Mouse (Mus musculus): ENCODE measurements around the gene Trpv4. TPM values are rescaled to one million over a fixed set of nuclear protein-coding genes. Genes with fewer than 3 reads are reported as not detected.

The Trpv4 gene
- 4.2 and 5.3 TPM in 2 replicates for polyA plus RNA-seq (2012; rRNA removed)

DNA sequence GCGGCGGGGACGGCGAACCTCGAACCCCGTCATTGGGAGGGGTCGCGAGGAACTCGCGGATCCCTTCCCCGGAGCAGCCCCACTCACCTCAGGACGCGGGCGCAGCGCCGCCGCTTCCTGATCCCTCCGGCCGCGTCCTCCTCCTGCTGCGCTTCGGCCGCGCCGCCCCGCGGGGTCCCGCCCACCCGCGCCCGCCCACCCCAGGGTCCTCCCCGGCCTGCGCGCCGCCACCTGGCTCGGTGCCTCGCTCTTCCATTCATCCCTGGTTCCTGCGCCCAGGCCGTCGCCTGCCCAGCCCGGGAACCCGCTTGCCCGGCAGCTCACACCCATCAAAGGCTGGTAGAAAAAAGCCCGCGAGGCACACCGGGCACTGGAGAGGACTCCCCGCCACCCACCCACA, at the start of gene Trpv4:
Gene Trpv4, minus strand, starts transcription at position 167 of the 400 bp plus-strand sequence.
- H3K27ac ChIP-seq (ENCODE audit: insufficient read depth, low read length): no peak within 1 kb of the TSS
- peaks cover 9% of the 10 kb centered on the region for H3K27me3 ChIP-seq (ENCODE audit: control insufficient read depth, insufficient read depth, low read length)
- WGBS: 2% methylated on average over 42 of the region's 47 CpGs
- DNase-seq (ENCODE audit: low read depth in 1 of 2, low spot score in 2 of 2): no peak
- TF ChIP-seq POLR2A (IDR thresholded peaks at IDR 0.05; ENCODE audit: low read depth, low read length) (no peak), CTCF (IDR thresholded peaks at IDR 0.05; ENCODE audit: extremely low read depth, insufficient read depth, insufficient read length, insufficient replicate concordance) (no peak)
- peaks cover 7% of the 10 kb centered on the region; the same call in 1 of the 2 replicates for H3K4me1 ChIP-seq (ENCODE audit: control insufficient read depth, insufficient read depth, insufficient read length)
- no peaks in the 10 kb centered on the region for H3K36me3 ChIP-seq (ENCODE audit: control insufficient read depth, insufficient read depth, low read length)
- H3K4me3 ChIP-seq (ENCODE audit: extremely low read depth, insufficient read depth, insufficient read length): peak within 1 kb of the TSS; percentile 39; the same call in 1 of the 2 replicates

DNA sequence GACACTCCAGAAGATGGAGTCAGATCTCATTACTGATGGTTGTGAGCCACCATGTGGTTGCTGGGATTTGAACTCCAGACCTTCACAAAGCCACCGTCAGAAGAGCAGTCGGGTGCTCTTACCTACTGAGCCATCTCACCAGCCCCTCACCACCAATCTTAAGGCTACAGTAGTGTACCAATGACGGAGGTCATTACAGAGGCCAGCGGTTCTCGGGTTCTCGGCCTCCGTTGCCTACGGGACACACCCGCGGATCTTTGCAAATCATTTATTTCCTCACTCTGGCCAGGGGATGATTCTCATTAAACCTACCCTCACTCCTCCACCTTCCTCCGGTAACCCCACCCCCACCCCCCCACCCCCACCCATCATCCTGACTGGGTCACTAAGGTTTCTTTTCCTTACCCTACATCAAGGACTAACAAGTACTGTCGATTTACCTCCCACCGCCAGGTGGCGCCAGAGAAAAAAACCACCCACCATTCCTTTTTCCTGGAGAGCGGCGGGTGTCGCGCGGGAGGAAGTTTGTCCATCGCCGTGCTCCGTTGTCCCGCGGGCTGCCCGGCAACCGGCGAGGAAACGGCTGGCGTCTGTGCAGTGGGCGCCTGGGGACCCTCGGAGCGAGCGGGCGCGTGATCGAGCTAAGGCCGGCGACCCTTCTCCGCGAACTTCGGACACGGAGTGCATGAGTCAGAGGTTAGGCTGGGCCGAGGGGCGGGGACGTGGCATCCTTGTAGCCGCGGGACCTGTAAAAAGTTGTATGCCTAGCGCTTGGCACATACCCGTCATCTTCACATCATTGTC, 49.2 kb upstream of the Trpv4 start, which contains the start of gene Tchp:
Gene Tchp, plus strand, starts transcription at position 496 of the 804 bp plus-strand sequence.
- no peak for TF ChIP-seq POLR2A (IDR thresholded peaks at IDR 0.05; ENCODE audit: low read depth, low read length)
- peak; percentile 84; the same call in 1 of the 2 replicates for TF ChIP-seq CTCF (IDR thresholded peaks at IDR 0.05; ENCODE audit: extremely low read depth, insufficient read depth, insufficient read length, insufficient replicate concordance)
- peak; percentile 82 to 90 for DNase-seq (ENCODE audit: low read depth in 1 of 2, low spot score in 2 of 2)
- 8% methylated on average over 49 of the region's 49 CpGs for WGBS

DNA sequence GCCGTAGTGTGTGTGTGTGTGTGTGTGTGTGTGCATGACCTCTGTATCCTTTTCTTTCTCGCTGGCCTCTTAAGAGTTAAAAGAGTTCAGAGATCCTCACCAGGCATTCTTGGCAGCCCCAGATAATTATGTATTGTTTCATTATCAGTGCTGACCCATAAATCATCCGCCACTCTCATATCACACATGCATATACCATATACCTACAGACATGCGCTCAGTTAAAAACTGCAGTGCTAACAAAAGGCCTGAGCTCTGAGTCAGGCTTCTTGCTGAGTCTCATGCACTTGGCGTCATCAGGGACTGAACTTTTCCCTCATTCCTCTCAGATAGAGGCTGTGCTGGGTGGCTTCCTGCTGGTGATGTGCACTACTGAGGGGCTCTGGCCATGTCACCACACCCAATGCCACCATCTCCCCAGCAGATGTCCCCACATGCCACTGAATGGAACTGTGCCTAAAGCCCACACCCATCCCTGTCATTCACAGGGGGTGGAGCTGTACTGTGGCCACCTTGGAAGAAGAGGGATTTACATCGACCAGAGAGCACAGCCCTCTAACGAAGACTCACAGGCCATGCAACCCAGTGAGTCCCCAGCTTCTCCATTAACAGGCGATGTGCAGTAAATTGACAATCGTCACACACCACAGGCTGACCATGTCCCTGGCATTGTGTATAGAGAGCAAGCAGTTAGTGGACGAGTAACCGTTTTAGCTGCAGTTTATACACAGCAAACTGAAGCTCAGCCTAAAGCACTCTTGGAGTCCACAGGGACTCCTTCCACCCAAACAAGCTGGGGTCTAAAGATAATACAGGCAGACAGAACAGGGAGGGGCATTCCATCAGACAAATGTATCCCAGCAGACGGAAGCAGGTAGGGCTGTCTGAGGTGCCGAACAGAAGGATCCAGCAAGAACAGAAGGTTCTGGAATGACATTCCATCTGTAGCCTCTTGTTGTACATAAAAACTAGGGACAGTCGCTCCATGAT, 44.5 kb upstream of the Trpv4 start:
- DNase-seq (ENCODE audit: low read depth in 1 of 2, low spot score in 2 of 2): no peak
- 71% methylated on average over 14 of the region's 14 CpGs for WGBS

More for the DNA sequence above, 49.2 kb upstream of the Trpv4 start, which contains the start of gene Tchp:
- H3K4me3 ChIP-seq (ENCODE audit: extremely low read depth, insufficient read depth, insufficient read length): peak within 1 kb of the TSS; percentile 95
- H3K36me3 ChIP-seq (ENCODE audit: control insufficient read depth, insufficient read depth, low read length): peaks cover 2% of the 10 kb centered on the region; the same call in 1 of the 2 replicates
- H3K27me3 ChIP-seq (ENCODE audit: control insufficient read depth, insufficient read depth, low read length): no peaks in the 10 kb centered on the region
- H3K27ac ChIP-seq (ENCODE audit: insufficient read depth, low read length): peak within 1 kb of the TSS; percentile 16; the same call in 1 of the 2 replicates
- H3K4me1 ChIP-seq (ENCODE audit: control insufficient read depth, insufficient read depth, insufficient read length): 0 out of 2 replicates have a peak, but pooled peaks cover 3% of the 10 kb centered on the region

DNA sequence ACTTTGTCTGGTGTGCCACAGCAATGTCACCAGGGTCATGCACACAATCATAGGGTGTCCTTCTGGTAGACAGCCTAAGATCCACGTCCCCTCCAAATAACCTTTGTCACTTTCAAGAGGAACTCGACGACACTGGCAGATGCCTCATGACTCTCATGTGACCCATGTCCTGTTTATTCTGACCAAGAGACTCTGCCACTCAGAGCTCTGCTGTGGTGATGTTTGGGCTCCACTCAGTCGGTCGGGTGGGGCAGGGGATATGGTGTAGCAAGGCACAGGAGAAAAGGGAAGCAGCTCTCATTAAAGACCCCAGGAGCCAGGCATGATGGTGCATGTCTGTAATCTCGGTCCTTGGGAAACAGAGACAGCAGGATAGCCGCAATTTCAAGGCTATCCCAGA, 40.8 kb upstream of the Trpv4 start:
- TF ChIP-seq POLR2A (IDR thresholded peaks at IDR 0.05; ENCODE audit: low read depth, low read length) (no peak), CTCF (IDR thresholded peaks at IDR 0.05; ENCODE audit: extremely low read depth, insufficient read depth, insufficient read length, insufficient replicate concordance) (no peak)
- WGBS: 30% methylated on average over 7 of the region's 7 CpGs
- Histone ChIP-seq H3K4me1 (ENCODE audit: control insufficient read depth, insufficient read depth, insufficient read length) (no peaks in the 10 kb centered on the region), H3K4me3 (ENCODE audit: extremely low read depth, insufficient read depth, insufficient read length) (no peak overlapping the region), H3K36me3 (ENCODE audit: control insufficient read depth, insufficient read depth, low read length) (no peaks in the 10 kb centered on the region), H3K27ac (ENCODE audit: insufficient read depth, low read length) (peak overlapping the region; percentile 45; the same call in 1 of the 2 replicates), H3K27me3 (ENCODE audit: control insufficient read depth, insufficient read depth, low read length) (no peaks in the 10 kb centered on the region)
- no peak for DNase-seq (ENCODE audit: low read depth in 1 of 2, low spot score in 2 of 2)

More for the DNA sequence above, 44.5 kb upstream of the Trpv4 start:
- Histone ChIP-seq H3K27ac (ENCODE audit: insufficient read depth, low read length) (no peak overlapping the region), H3K4me1 (ENCODE audit: control insufficient read depth, insufficient read depth, insufficient read length) (no peaks in the 10 kb centered on the region), H3K4me3 (ENCODE audit: extremely low read depth, insufficient read depth, insufficient read length) (no peak overlapping the region), H3K36me3 (ENCODE audit: control insufficient read depth, insufficient read depth, low read length) (no peaks in the 10 kb centered on the region), H3K27me3 (ENCODE audit: control insufficient read depth, insufficient read depth, low read length) (no peaks in the 10 kb centered on the region)
- TF ChIP-seq POLR2A (IDR thresholded peaks at IDR 0.05; ENCODE audit: low read depth, low read length): no peak
- TF ChIP-seq CTCF (IDR thresholded peaks at IDR 0.05; ENCODE audit: extremely low read depth, insufficient read depth, insufficient read length, insufficient replicate concordance): peak; percentile 28; the same call in 1 of the 2 replicates

DNA sequence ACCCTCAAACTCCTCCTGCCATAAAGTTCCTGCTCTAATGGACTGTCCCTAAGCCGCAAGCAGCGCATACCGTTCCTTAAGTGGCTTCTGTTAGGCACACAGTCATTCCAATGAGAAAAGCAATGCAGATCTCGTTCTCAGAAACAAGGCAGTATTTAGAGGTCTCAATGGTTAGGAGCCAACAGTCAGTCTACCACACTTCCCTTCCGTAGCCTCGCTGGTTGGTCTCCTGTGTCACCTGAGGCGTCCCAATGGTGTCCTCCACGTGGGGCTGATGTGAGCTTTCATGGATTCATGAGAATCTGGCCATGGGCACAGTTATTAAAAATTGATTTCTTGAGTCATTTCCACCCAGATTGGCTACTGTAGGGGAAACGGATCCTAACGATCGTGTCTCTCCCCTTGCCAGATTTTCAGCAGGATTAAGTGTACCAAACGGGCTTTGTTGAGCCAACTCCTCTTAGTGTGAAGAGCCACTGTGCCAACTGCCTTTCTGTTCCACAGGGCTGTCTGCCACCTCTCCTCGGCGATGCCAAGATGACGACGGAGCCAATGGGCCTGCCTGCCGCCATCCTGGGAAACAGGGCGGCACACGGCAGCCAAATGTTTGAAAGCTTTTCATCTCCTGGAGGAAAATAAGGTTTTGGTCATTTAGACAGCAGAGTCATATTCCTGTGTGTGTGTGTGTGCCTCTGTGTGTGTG, 40.0 kb upstream of the Trpv4 start:
- 91% methylated on average over 19 of the region's 19 CpGs for WGBS
- TF ChIP-seq POLR2A (IDR thresholded peaks at IDR 0.05; ENCODE audit: low read depth, low read length) (no peak), CTCF (IDR thresholded peaks at IDR 0.05; ENCODE audit: extremely low read depth, insufficient read depth, insufficient read length, insufficient replicate concordance) (no peak)
- Histone ChIP-seq H3K27me3 (ENCODE audit: control insufficient read depth, insufficient read depth, low read length) (no peaks in the 10 kb centered on the region), H3K4me1 (ENCODE audit: control insufficient read depth, insufficient read depth, insufficient read length) (no peaks in the 10 kb centered on the region), H3K36me3 (ENCODE audit: control insufficient read depth, insufficient read depth, low read length) (no peaks in the 10 kb centered on the region), H3K27ac (ENCODE audit: insufficient read depth, low read length) (no peak overlapping the region), H3K4me3 (ENCODE audit: extremely low read depth, insufficient read depth, insufficient read length) (no peak overlapping the region)
- no peak for DNase-seq (ENCODE audit: low read depth in 1 of 2, low spot score in 2 of 2)

DNA sequence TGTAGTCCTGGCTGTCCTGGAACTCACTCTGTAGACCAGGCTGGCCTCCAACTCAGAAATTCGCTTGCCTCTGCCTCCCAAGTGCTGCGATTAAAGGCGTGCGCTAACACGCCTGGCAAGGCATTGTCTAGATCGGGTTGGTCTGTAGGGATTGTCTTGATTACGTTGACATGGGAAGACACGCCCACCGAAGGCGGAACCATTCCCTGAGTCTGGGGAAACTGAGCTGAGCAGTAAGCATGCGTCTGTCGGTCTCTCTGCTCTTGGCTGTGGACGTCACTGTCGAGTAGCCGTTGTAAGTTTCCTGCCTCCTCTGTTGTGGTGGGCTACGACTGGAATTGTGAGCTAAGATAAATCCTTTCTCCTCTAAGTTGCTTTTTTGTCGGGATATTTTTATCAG, 38.7 kb upstream of the Trpv4 start:
- no peak overlapping the region for H3K27ac ChIP-seq (ENCODE audit: insufficient read depth, low read length)
- TF ChIP-seq POLR2A (IDR thresholded peaks at IDR 0.05; ENCODE audit: low read depth, low read length): no peak
- no peak for TF ChIP-seq CTCF (IDR thresholded peaks at IDR 0.05; ENCODE audit: extremely low read depth, insufficient read depth, insufficient read length, insufficient replicate concordance)
- H3K36me3 ChIP-seq (ENCODE audit: control insufficient read depth, insufficient read depth, low read length): no peaks in the 10 kb centered on the region
- no peaks in the 10 kb centered on the region for H3K27me3 ChIP-seq (ENCODE audit: control insufficient read depth, insufficient read depth, low read length)
- no peak overlapping the region for H3K4me3 ChIP-seq (ENCODE audit: extremely low read depth, insufficient read depth, insufficient read length)
- H3K4me1 ChIP-seq (ENCODE audit: control insufficient read depth, insufficient read depth, insufficient read length): no peaks in the 10 kb centered on the region
- 90% methylated on average over 17 of the region's 17 CpGs for WGBS
- no peak for DNase-seq (ENCODE audit: low read depth in 1 of 2, low spot score in 2 of 2)

Data from spleen, adult 2 months (tissue).